Mouse (Mus musculus) kidney, adult 9 months (tissue): ENCODE data around the gene Gm20425.

Source experiments
- DNase-seq: peaks from one replicate; pipeline ENCODE4 v3.0.0; 2022

Gene Gm20425

GRCm38 (mm10) chr9:103149074-103149799, 80.9 kb downstream of the Gm20425 start:
- DNase-seq, result no peak

- no peak for DNase-seq
Observed at GRCm38 (mm10) chr9:103147103-103147502, 83.0 kb downstream of the Gm20425 start.

GRCm38 (mm10) chr9:103146703-103147102, 83.4 kb downstream of the Gm20425 start:
- no peak for DNase-seq

GRCm38 (mm10) chr9:103146257-103146656, 83.8 kb downstream of the Gm20425 start:
- DNase-seq, result no peak

- no peak for DNase-seq
Observed at GRCm38 (mm10) chr9:103145351-103145750, 84.8 kb downstream of the Gm20425 start.

GRCm38 (mm10) chr9:103143881-103144280, 86.2 kb downstream of the Gm20425 start:
- no peak for DNase-seq

GRCm38 (mm10) chr9:103141266-103141665, 88.8 kb downstream of the Gm20425 start:
- no peak for DNase-seq

- DNase-seq, result no peak
Observed at GRCm38 (mm10) chr9:103140384-103140783, 89.7 kb downstream of the Gm20425 start.
